Mouse (Mus musculus) forebrain, embryonic 11.5 days (tissue): ENCODE results near the gene Ninl. TPM values are rescaled to one million over a fixed set of nuclear protein-coding genes. Genes with fewer than 3 reads are reported as not detected.

Experiments used
- ATAC-seq: fragments of 200-750 bp; cut with Nextera tagmentation; replicated peaks from 2 replicates; pipeline ENCODE4 v1.8.0; 2017; ENCODE audit warnings: moderate TSS enrichment; ENCODE audit not compliant: low FRiP score
- DNase-seq: peaks from one replicate; pipeline ENCODE4 v3.0.0-alpha.2; 2017; ENCODE audit warnings: low spot score
- H3K27ac ChIP-seq: fragments of 300-500 bp; sonication (generic); 2 replicates; pipeline ENCODE4 v1.5.1; 2014; ENCODE audit warnings: low read depth, low read length
- H3K27me3 ChIP-seq: fragments of 300-500 bp; sonication (generic); 2 replicates; pipeline ENCODE4 v1.6.1; 2014; ENCODE audit warnings: mild to moderate bottlenecking, low read length, mixed read lengths; ENCODE audit not compliant: control insufficient read depth, insufficient read depth
- H3K36me3 ChIP-seq: fragments of 300-500 bp; sonication (generic); 2 replicates; pipeline ENCODE4 v1.6.1; 2014; ENCODE audit warnings: mild to moderate bottlenecking, low read length, moderate library complexity, mixed read lengths; ENCODE audit not compliant: control insufficient read depth, insufficient read depth
- H3K4me1 ChIP-seq: fragments of 300-500 bp; sonication (generic); replicated peaks from 2 replicates; pipeline ENCODE4 v1.6.1; 2014; ENCODE audit warnings: low read length, mixed read lengths; ENCODE audit not compliant: control insufficient read depth, insufficient read depth
- H3K4me2 ChIP-seq: fragments of 300-500 bp; sonication (generic); 2 replicates; pipeline ENCODE4 v1.6.1; 2014; ENCODE audit warnings: low read depth, mild to moderate bottlenecking, low read length, moderate library complexity, mixed read lengths; ENCODE audit not compliant: severe bottlenecking
- H3K4me3 ChIP-seq: fragments of 300-500 bp; sonication (generic); 2 replicates; pipeline ENCODE4 v1.5.1; 2014; ENCODE audit warnings: low read depth, low read length
- H3K9ac ChIP-seq: fragments of 300-500 bp; sonication (generic); 2 replicates; pipeline ENCODE4 v1.6.1; 2014; ENCODE audit warnings: low read length
- H3K9me3 ChIP-seq: fragments of 300-500 bp; sonication (generic); 2 replicates; pipeline ENCODE4 v1.6.1; 2016; ENCODE audit warnings: low read length, mixed read lengths; ENCODE audit not compliant: control insufficient read depth
- WGBS: fragments of 180-500 bp; shearing (Covaris S2); extraction: QIAGEN DNeasy Blood & Tissue Kit; methylation state at CpG from one replicate; pipeline ENCODE4 v1.1.7; 2014; 5-methylcytosine and 5-hydroxymethylcytosine counted together
- polyA plus RNA-seq: library from polyadenylated mRNA; unstranded; fragments of >200 nt; fragmentation: Nextera tagmentation; extraction: Ambion mirVana; gene quantifications from 2 replicates; pipeline ENCODE4 v1.2.1, GENCODE M21; 2014

Ninl gene
- polyA plus RNA-seq, 1 experiment from 2014 or later, result 26.7 TPM

GRCm38 (mm10) chr2:151006281-151006945 is 32.8 kb downstream of the Ninl start:
- Histone ChIP-seq H3K9me3 (no peaks in the 10 kb centered on the region), H3K4me2 (no peak overlapping the region), H3K4me1 (no peaks in the 10 kb centered on the region), H3K36me3 (no peaks in the 10 kb centered on the region), H3K27ac (no peak overlapping the region), H3K9ac (no peak overlapping the region), H3K27me3 (no peaks in the 10 kb centered on the region), H3K4me3 (no peak overlapping the region)
- ATAC-seq (no peak), DNase-seq (no peak)
- WGBS, result 83% methylated on average over 5 of the region's 5 CpGs

DNA sequence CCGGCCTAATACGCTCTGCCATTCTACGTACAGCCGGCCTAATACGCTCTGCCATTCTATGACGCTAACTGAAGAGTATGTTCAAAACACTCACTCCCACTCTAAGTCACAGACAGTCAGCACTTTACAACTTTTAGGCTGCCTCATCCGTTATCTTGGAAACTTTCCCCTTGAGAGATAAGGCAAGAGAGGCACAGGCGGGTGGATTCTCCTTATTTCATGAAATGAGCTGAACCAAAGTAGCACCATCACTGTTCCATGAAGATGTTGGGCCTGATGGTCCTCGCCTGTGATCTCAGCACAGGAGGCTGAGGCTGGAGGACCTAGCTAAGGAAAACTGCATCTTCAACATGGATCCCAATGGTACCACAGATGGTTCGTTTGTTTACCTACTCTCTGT is 34.8 kb downstream of the Ninl start:
- no peak for ATAC-seq
- H3K36me3 ChIP-seq, result no peaks in the 10 kb centered on the region

GRCm38 (mm10) chr2:151003796-151004195 is 35.4 kb downstream of the Ninl start:
- H3K4me2 ChIP-seq, result no peak overlapping the region
- H3K9ac ChIP-seq, result no peak overlapping the region
- WGBS, result 90% methylated on average over 6 of the region's 6 CpGs
- H3K4me3 ChIP-seq, result no peak overlapping the region
- no peaks in the 10 kb centered on the region for H3K27me3 ChIP-seq
- no peaks in the 10 kb centered on the region for H3K36me3 ChIP-seq
- H3K27ac ChIP-seq, result no peak overlapping the region
- H3K9me3 ChIP-seq, result no peaks in the 10 kb centered on the region
- ATAC-seq, result no peak
- H3K4me1 ChIP-seq, result no peaks in the 10 kb centered on the region; the same call in 1 of the 2 replicates
- DNase-seq, result no peak

More for the DNA sequence above, 34.8 kb downstream of the Ninl start:
- WGBS, result 91% methylated on average over 10 of the region's 10 CpGs
- no peaks in the 10 kb centered on the region for H3K9me3 ChIP-seq
- no peak for DNase-seq
- H3K4me3 ChIP-seq, result no peak overlapping the region
- no peaks in the 10 kb centered on the region; the same call in 1 of the 2 replicates for H3K4me1 ChIP-seq
- H3K27me3 ChIP-seq, result no peaks in the 10 kb centered on the region
- no peak overlapping the region for H3K9ac ChIP-seq
- no peak overlapping the region for H3K27ac ChIP-seq
- no peak overlapping the region for H3K4me2 ChIP-seq

GRCm38 (mm10) chr2:151001619-151002175 is 37.5 kb downstream of the Ninl start:
- no peaks in the 10 kb centered on the region for H3K9me3 ChIP-seq
- no peaks in the 10 kb centered on the region for H3K36me3 ChIP-seq
- H3K4me2 ChIP-seq, result no peak overlapping the region
- DNase-seq (no peak), ATAC-seq (no peak)
- H3K4me3 ChIP-seq, result no peak overlapping the region
- H3K27ac ChIP-seq, result no peak overlapping the region
- no peaks in the 10 kb centered on the region for H3K27me3 ChIP-seq
- no peak overlapping the region for H3K9ac ChIP-seq
- 83% methylated on average over 5 of the region's 5 CpGs for WGBS
- H3K4me1 ChIP-seq, result no peaks in the 10 kb centered on the region; the same call in 1 of the 2 replicates

DNA sequence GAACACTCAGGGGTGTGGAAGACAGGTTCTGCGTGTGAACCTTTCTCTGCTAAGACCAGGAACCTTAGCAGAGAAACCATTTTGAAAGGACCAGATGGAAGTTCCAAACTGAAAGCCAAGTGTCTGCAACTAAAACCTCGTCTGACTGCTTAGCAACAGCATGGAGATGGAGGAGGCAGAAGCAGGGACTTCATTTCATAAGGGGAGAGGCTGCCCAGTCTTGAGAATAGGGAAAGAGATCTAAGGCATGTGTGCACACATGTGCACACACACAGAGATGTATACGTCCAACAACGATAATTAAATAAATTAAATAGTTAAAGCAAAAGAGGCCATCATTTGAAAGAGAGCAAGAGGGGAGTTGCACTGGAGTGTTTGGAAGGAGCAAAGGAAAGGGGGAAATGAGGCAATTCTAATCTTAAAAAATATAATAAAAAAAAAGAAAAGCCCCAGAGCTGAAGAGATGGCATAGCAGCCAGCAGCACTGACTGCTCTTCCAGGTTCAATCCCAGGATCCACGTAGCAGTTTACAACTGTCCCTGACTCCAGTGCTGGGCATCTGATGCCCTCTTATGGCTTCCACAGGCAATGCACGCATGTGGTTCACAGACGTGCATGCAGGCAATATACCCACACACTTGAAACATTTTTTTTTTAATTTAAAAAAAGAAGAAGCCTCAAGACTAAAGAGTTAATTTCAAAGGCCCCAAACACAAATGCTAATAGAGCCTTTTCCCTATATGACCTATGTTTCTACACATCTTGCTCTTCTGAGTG is 38.6 kb downstream of the Ninl start:
- Histone ChIP-seq H3K9ac (no peak overlapping the region), H3K4me2 (no peak overlapping the region), H3K27me3 (no peaks in the 10 kb centered on the region), H3K9me3 (no peaks in the 10 kb centered on the region), H3K36me3 (no peaks in the 10 kb centered on the region), H3K4me1 (no peaks in the 10 kb centered on the region; the same call in 1 of the 2 replicates), H3K4me3 (no peak overlapping the region), H3K27ac (no peak overlapping the region)
- peak; percentile 62 for DNase-seq
- WGBS, result 54% methylated on average over 7 of the region's 7 CpGs
- ATAC-seq, result peak; percentile 69; the same call in 1 of the 2 replicates

- Histone ChIP-seq H3K27me3 (no peaks in the 10 kb centered on the region), H3K4me3 (no peak overlapping the region), H3K36me3 (no peaks in the 10 kb centered on the region), H3K9ac (no peak overlapping the region), H3K9me3 (no peaks in the 10 kb centered on the region), H3K27ac (no peak overlapping the region), H3K4me1 (no peaks in the 10 kb centered on the region; the same call in 1 of the 2 replicates), H3K4me2 (no peak overlapping the region)
- DNase-seq, result no peak
- whole genome bisulfite sequencing, result 49% methylated on average over 3 of the region's 3 CpGs
- ATAC-seq, result peak; percentile 16; the same call in 1 of the 2 replicates
These were observed 40.2 kb downstream of the Ninl start for GRCm38 (mm10) chr2:150999021-150999420.

DNA sequence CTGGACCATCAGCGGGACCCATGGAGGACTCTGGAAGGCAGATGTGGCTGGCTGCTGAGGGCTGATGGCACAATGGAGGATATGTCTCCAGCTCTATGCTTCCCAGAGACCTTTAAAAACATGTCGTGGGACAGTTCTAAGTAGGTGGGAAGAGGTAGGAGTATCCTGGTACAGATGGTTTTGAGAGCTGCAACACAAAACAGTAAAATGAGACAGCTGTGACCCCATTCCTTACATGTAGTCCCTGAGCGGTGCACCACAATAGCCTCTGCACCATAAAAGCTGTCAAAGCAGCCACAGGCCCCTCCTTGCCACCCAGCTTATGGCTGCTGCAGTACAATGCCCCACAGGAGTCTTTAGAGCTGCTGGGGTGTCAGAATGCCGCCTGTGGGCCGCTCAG is 41.6 kb downstream of the Ninl start:
- Histone ChIP-seq H3K27me3 (no peaks in the 10 kb centered on the region), H3K4me3 (no peak overlapping the region), H3K9ac (no peak overlapping the region), H3K4me1 (no peaks in the 10 kb centered on the region; the same call in 1 of the 2 replicates), H3K4me2 (no peak overlapping the region), H3K9me3 (no peaks in the 10 kb centered on the region), H3K36me3 (no peaks in the 10 kb centered on the region), H3K27ac (no peak overlapping the region)
- ATAC-seq, result no peak
- 62% methylated on average over 5 of the region's 5 CpGs for WGBS
- DNase-seq, result no peak

GRCm38 (mm10) chr2:150995324-150995723 is 43.9 kb downstream of the Ninl start:
- Histone ChIP-seq H3K9ac (no peak overlapping the region), H3K4me1 (no peaks in the 10 kb centered on the region; the same call in 1 of the 2 replicates), H3K27ac (no peak overlapping the region), H3K36me3 (no peaks in the 10 kb centered on the region), H3K27me3 (no peaks in the 10 kb centered on the region), H3K4me3 (no peak overlapping the region), H3K4me2 (no peak overlapping the region), H3K9me3 (no peaks in the 10 kb centered on the region)
- DNase-seq (no peak), ATAC-seq (no peak)
- WGBS, result 90% methylated on average over 4 of the region's 4 CpGs
